Mouse (Mus musculus): ENCODE measurements around the gene Arhgef12.

GRCm38 (mm10) chr9:43104873-43105663 lies 2.0 kb downstream of the Arhgef12 start:
- TF ChIP-seq POLR2A (IDR thresholded peaks at IDR 0.05; ENCODE audit: insufficient read depth, low read depth, low read length) (0 out of 2 replicates have a peak, but pooled peaks have one; percentile 5), CTCF (IDR thresholded peaks at IDR 0.05) (no peak)

Measured in heart, adult 2 months (tissue).